Mouse (Mus musculus) retina, embryonic 14.5 days (tissue): ENCODE results near the gene Tex45.
A peak's percentile ranks its signal among the peaks of the same experiment; 100 is the strongest.

Source experiments
- DNase-seq: peaks from one replicate; pipeline ENCODE4 v3.0.0-alpha.2; 2015; ENCODE audit warnings: low spot score

Gene Tex45

GRCm38 (mm10) chr8:3470562-3470961 lies at the start of gene Tex45:
Gene Tex45 (plus strand): TSS chr8:3470862.
- no peak for DNase-seq

GRCm38 (mm10) chr8:3421507-3421906 lies 49.2 kb upstream of the Tex45 start:
- no peak for DNase-seq

GRCm38 (mm10) chr8:3425217-3425616 lies 45.4 kb upstream of the Tex45 start:
- no peak for DNase-seq

- no peak for DNase-seq
Measured at GRCm38 (mm10) chr8:3426211-3426610, 44.5 kb upstream of the Tex45 start.

- DNase-seq = no peak
Measured at GRCm38 (mm10) chr8:3428426-3428825, 42.2 kb upstream of the Tex45 start.

- no peak for DNase-seq
Measured at GRCm38 (mm10) chr8:3429966-3430365, 40.7 kb upstream of the Tex45 start.

GRCm38 (mm10) chr8:3431113-3431512 lies 39.5 kb upstream of the Tex45 start:
- DNase-seq = no peak

GRCm38 (mm10) chr8:3436492-3436891 lies 34.2 kb upstream of the Tex45 start:
- DNase-seq = no peak

- DNase-seq = peak; percentile 23
Measured at GRCm38 (mm10) chr8:3439510-3439909, 31.2 kb upstream of the Tex45 start.

- no peak for DNase-seq
Measured at GRCm38 (mm10) chr8:3449226-3449625, 21.4 kb upstream of the Tex45 start.

- peak; percentile 80 for DNase-seq
Measured at GRCm38 (mm10) chr8:3450670-3451069, 20.0 kb upstream of the Tex45 start.

- no peak for DNase-seq
Measured at GRCm38 (mm10) chr8:3451992-3452391, 18.7 kb upstream of the Tex45 start.

GRCm38 (mm10) chr8:3463248-3463647 lies 7.4 kb upstream of the Tex45 start:
- DNase-seq = no peak

GRCm38 (mm10) chr8:3464309-3464708 lies 6.4 kb upstream of the Tex45 start:
- peak; percentile 68 for DNase-seq

GRCm38 (mm10) chr8:3467006-3467885 lies 3.4 kb upstream of the Tex45 start, which contains the start of gene Pex11g:
Gene Pex11g (minus strand): TSS chr8:3467680.
- DNase-seq = peak; percentile 100

GRCm38 (mm10) chr8:3467886-3468545 lies 2.6 kb upstream of the Tex45 start:
- DNase-seq = peak; percentile 25

- no peak for DNase-seq
Measured at GRCm38 (mm10) chr8:3468838-3469237, 1.8 kb upstream of the Tex45 start.

- peak; percentile 29 for DNase-seq
Measured at GRCm38 (mm10) chr8:3475715-3476429, 5.2 kb downstream of the Tex45 start.

GRCm38 (mm10) chr8:3480221-3480785 lies 9.6 kb downstream of the Tex45 start:
- DNase-seq = no peak

GRCm38 (mm10) chr8:3481605-3482004 lies 10.9 kb downstream of the Tex45 start:
- DNase-seq = no peak

- DNase-seq = no peak
Measured at GRCm38 (mm10) chr8:3482240-3482740, 11.6 kb downstream of the Tex45 start.

GRCm38 (mm10) chr8:3483546-3483945 lies 12.9 kb downstream of the Tex45 start:
- no peak for DNase-seq
